Mouse (Mus musculus): ENCODE results near the gene Angel2.

DNA sequence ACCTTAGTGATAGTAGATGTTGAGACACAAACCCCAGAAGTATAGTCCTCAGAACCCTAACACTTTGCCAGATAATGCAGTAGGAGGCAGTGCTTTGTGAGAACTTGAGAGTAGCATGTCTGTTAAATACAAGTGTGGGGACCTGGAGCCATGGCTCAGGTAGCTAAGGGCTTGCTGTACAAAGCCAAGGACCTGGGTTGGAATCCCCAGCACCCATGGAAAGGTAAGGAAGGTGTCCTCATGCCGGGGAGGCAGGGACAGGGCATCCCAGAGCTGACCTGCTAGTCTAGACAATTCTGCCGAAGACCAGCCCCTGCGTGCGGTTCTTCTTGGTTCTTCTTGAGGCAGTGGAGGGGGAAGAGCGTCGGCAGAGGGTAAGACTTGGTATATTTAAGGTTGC, 5.3 kb downstream of the Angel2 start:
- no peak for TF ChIP-seq POLR2A (IDR thresholded peaks at IDR 0.05; ENCODE audit: insufficient read length, low read depth)
- TF ChIP-seq MAX (IDR thresholded peaks at IDR 0.05; ENCODE audit: low read depth) = no peak
- no peak for TF ChIP-seq USF1 (IDR thresholded peaks at IDR 0.05; ENCODE audit: low read depth)
- TF ChIP-seq POLR2AphosphoS2 (IDR thresholded peaks at IDR 0.05; ENCODE audit: insufficient read length, low read depth) = no peak
- TF ChIP-seq E2F4 (IDR thresholded peaks at IDR 0.05; ENCODE audit: insufficient read depth) = no peak
- no peak for TF ChIP-seq REST (IDR thresholded peaks at IDR 0.05; ENCODE audit: insufficient read depth, insufficient read length)
- no peak for TF ChIP-seq TCF12 (IDR thresholded peaks at IDR 0.05; ENCODE audit: insufficient read depth, poor library complexity, severe bottlenecking)
- no peak for TF ChIP-seq CEBPB (IDR thresholded peaks at IDR 0.05; ENCODE audit: insufficient read depth, poor library complexity, severe bottlenecking)
- TF ChIP-seq TCF3 (IDR thresholded peaks at IDR 0.05; ENCODE audit: insufficient read length, low read depth) = no peak
- no peak for TF ChIP-seq MYOD1 (IDR thresholded peaks at IDR 0.05; ENCODE audit: control insufficient read depth in 1 of 3, insufficient read length in 2 of 3, low read depth in 2 of 3)

Measured in myocyte (in vitro differentiated cells).